Mouse (Mus musculus) embryonic facial prominence, embryonic 11.5 days (tissue): ENCODE data around the gene C87977. TPM values are rescaled to one million over a fixed set of nuclear protein-coding genes. Genes with fewer than 3 reads are reported as not detected.
"Not testable (repeated sequence)": the region's sequence is repeated elsewhere in the genome, so short reads cannot be mapped to it uniquely, and the experiment has no call there.

Experiments
- ATAC-seq: fragments of 200-750 bp; cut with Nextera tagmentation; replicated peaks from 2 replicates; pipeline ENCODE4 v1.8.0; 2017; ENCODE audit warnings: low read depth; ENCODE audit not compliant: insufficient number of reproducible peaks, low FRiP score, low TSS enrichment
- DNase-seq: peaks from one replicate; pipeline ENCODE4 v3.0.0-alpha.2; 2015; ENCODE audit warnings: low spot score
- H3K27ac ChIP-seq: fragments of 300-500 bp; sonication (generic); replicated peaks from 2 replicates; pipeline ENCODE4 v1.5.1; 2014; ENCODE audit warnings: mild to moderate bottlenecking, low read depth, low read length, control low read depth
- H3K27me3 ChIP-seq: fragments of 300-500 bp; sonication (generic); 2 replicates; pipeline ENCODE4 v1.6.1; 2014; ENCODE audit warnings: mild to moderate bottlenecking, low read length, moderate library complexity, mixed read lengths; ENCODE audit not compliant: control insufficient read depth, insufficient read depth
- H3K36me3 ChIP-seq: fragments of 300-500 bp; sonication (generic); replicated peaks from 2 replicates; pipeline ENCODE4 v1.6.1; 2014; ENCODE audit warnings: low read depth, mild to moderate bottlenecking, low read length, moderate library complexity, mixed read lengths; ENCODE audit not compliant: control insufficient read depth, insufficient read depth
- H3K4me1 ChIP-seq: fragments of 300-500 bp; sonication (generic); 2 replicates; pipeline ENCODE4 v1.6.1; 2014; ENCODE audit warnings: low read length, mixed read lengths; ENCODE audit not compliant: control insufficient read depth, insufficient read depth
- H3K4me2 ChIP-seq: fragments of 300-500 bp; sonication (generic); 2 replicates; pipeline ENCODE4 v1.6.1; 2014; ENCODE audit warnings: low read depth, mild to moderate bottlenecking, control low read depth, low read length, moderate library complexity
- H3K4me3 ChIP-seq: fragments of 300-500 bp; sonication (generic); 2 replicates; pipeline ENCODE4 v1.5.1; 2014; ENCODE audit warnings: low read depth, low read length, control low read depth
- H3K9ac ChIP-seq: fragments of 300-500 bp; sonication (generic); replicated peaks from 2 replicates; pipeline ENCODE4 v1.6.1; 2014; ENCODE audit warnings: mild to moderate bottlenecking, control low read depth, low read length
- H3K9me3 ChIP-seq: fragments of 300-500 bp; sonication (generic); replicated peaks from 2 replicates; pipeline ENCODE4 v1.6.1; 2016; ENCODE audit warnings: mild to moderate bottlenecking, low read length, inconsistent platforms, mixed read lengths; ENCODE audit not compliant: control insufficient read depth
- WGBS: fragments of 180-500 bp; shearing (Covaris S2); extraction: QIAGEN DNeasy Blood & Tissue Kit; methylation state at CpG from one replicate; pipeline ENCODE4 v1.1.7; 2014; 5-methylcytosine and 5-hydroxymethylcytosine counted together
- polyA plus RNA-seq: library from polyadenylated mRNA; unstranded; fragments of >200 nt; fragmentation: Nextera tagmentation; extraction: Ambion mirVana; gene quantifications from 2 replicates; pipeline ENCODE4 v1.2.1, GENCODE M21; 2014

C87977 gene
- polyA plus RNA-seq: not detected in 2 replicates

GRCm38 (mm10) chr4:144213218-144213617, at the start of gene C87977:
Gene C87977 (minus strand): TSS chr4:144213318.
- DNase-seq: not testable (repeated sequence)

GRCm38 (mm10) chr4:144254768-144255167, 41.6 kb upstream of the C87977 start:
- not testable (repeated sequence) for H3K4me3 ChIP-seq, H3K9ac ChIP-seq, DNase-seq, H3K27me3 ChIP-seq, ATAC-seq, H3K9me3 ChIP-seq, H3K4me2 ChIP-seq, H3K27ac ChIP-seq, H3K4me1 ChIP-seq, H3K36me3 ChIP-seq

More at GRCm38 (mm10) chr4:144213218-144213617, at the start of gene C87977:
- H3K9me3 ChIP-seq, H3K36me3 ChIP-seq, H3K27me3 ChIP-seq, H3K4me3 ChIP-seq, H3K9ac ChIP-seq, H3K4me2 ChIP-seq, ATAC-seq, H3K27ac ChIP-seq, H3K4me1 ChIP-seq: not testable (repeated sequence)
- 78% methylated on average over 1 of the region's 1 CpGs for WGBS

- H3K4me2 ChIP-seq: no peak within 1 kb of the TSS
- H3K9me3 ChIP-seq: no peaks in the 10 kb centered on the region
- no peak within 1 kb of the TSS for H3K4me3 ChIP-seq
- H3K27me3 ChIP-seq: no peaks in the 10 kb centered on the region
- no peak within 1 kb of the TSS for H3K9ac ChIP-seq
- no peak within 1 kb of the TSS for H3K27ac ChIP-seq
- H3K36me3 ChIP-seq: no peaks in the 10 kb centered on the region
- no peak for ATAC-seq
- no peaks in the 10 kb centered on the region for H3K4me1 ChIP-seq
- DNase-seq: no peak
- 44% methylated on average over 1 of the region's 1 CpGs for WGBS
Observed at GRCm38 (mm10) chr4:144190419-144190818, 22.7 kb downstream of the C87977 start, which contains the start of gene Oog2. Gene Oog2 (plus strand): TSS chr4:144190719.

GRCm38 (mm10) chr4:144162563-144162962, 50.6 kb downstream of the C87977 start, which contains the start of gene Oog3:
Gene Oog3 (minus strand): TSS chr4:144162663.
- no peaks in the 10 kb centered on the region for H3K27me3 ChIP-seq
- ATAC-seq: no peak
- 88% methylated on average over 1 of the region's 1 CpGs for WGBS

More at GRCm38 (mm10) chr4:144162563-144162962, 50.6 kb downstream of the C87977 start, which contains the start of gene Oog3:
- Histone ChIP-seq H3K9me3 (no peaks in the 10 kb centered on the region; the same call in none of the 2 replicates), H3K4me3 (no peak within 1 kb of the TSS), H3K4me2 (no peak within 1 kb of the TSS), H3K27ac (no peak within 1 kb of the TSS), H3K4me1 (no peaks in the 10 kb centered on the region), H3K36me3 (no peaks in the 10 kb centered on the region), H3K9ac (no peak within 1 kb of the TSS)
- DNase-seq: no peak

Other genes starting within 250 kb of the C87977 start
- not detected in 2 replicates for gene Gm13101, start 246.4 kb downstream of the C87977 start, polyA plus RNA-seq
- gene Pramef17, start 218.9 kb downstream of the C87977 start, polyA plus RNA-seq: not detected in 2 replicates
- gene Pramel4, start 154.2 kb downstream of the C87977 start, polyA plus RNA-seq: not detected in 2 replicates
- gene Gm13102, start 106.8 kb downstream of the C87977 start, polyA plus RNA-seq: not detected in 2 replicates
- gene Oog3, start 50.7 kb downstream of the C87977 start, polyA plus RNA-seq: not detected in 2 replicates
- gene Oog2, start 22.6 kb downstream of the C87977 start, polyA plus RNA-seq: not detected in 2 replicates
- gene Pramel5, start 67.2 kb upstream of the C87977 start, polyA plus RNA-seq: not detected in 2 replicates
- not detected in 2 replicates for gene Gm13128, start 116.9 kb upstream of the C87977 start, polyA plus RNA-seq
- gene Gm13119, start 144.6 kb upstream of the C87977 start, polyA plus RNA-seq: not detected in 2 replicates
- gene Pramef20, start 164.6 kb upstream of the C87977 start, polyA plus RNA-seq: not detected in 2 replicates
- gene Pramef12, start 195.1 kb upstream of the C87977 start, polyA plus RNA-seq: not detected in 2 replicates
- gene 1700012P22Rik, start 225.5 kb upstream of the C87977 start, polyA plus RNA-seq: not detected in 2 replicates
- gene Gm9944, start 240.0 kb upstream of the C87977 start, polyA plus RNA-seq: not detected in 2 replicates